Mouse (Mus musculus) kidney, postnatal 10 days (tissue): Measurements from ENCODE around the gene Mdc1.

Experiments used
- DNase-seq: peaks from one replicate; pipeline ENCODE4 v3.0.0; 2021; ENCODE audit warnings: mixed read lengths

The Mdc1 gene

DNA sequence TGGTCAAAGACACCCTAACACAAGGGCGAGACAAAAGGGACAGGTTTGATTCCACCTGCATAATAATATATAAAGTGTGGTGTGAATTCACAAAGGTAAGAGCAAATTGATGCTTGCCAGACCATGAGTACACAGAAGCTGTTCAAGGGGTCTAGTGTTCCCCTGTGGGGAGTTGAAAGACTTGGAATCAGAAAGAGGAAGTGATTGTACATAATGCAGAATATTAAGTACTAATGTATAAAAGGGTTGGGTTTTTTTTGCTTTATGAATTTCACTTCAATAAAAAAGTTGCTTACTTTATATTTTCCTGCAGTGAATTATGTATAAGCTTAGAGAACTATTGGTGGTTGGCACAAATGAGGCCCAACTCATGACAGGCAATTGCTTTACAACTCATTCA lies 18.1 kb downstream of the Mdc1 start:
- DNase-seq = no peak

DNA sequence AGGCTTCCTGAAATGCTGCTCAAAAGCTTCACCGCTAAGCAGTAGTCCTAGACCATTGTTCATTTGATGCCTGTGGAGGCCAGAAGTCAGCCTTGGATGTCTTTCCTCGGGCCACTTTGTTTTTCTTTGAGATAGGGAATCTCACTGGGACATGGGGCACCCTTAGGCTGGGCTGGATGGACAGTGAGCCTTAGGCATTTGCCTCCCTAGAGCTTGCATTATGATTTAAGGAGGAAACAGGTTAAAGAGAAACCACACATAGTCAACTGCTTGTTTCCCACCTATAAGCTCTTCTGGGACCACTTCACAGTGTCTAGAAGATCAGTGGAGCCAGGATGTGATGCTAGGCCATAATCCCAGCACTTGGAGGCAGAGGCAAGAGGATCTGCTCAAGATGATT lies 18.5 kb downstream of the Mdc1 start:
- DNase-seq = no peak

DNA sequence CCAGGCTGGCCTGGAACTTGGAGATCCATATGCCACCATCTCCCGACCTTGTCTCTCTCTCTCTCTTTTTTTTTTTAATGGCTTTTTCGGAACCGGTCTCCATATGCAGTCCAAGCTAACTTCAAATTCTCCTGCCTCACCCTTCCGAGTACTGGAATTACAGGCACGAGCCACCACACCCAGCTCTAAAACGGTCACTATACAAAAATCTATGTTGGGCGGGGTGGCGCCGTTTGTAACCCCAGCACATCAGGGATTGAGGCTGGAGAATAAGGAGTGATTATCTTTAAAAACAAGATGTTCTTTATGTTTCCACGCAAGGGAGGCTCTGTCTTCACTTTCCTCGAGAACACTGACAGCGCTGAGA lies 19.5 kb downstream of the Mdc1 start:
- DNase-seq = peak; percentile 27

- peak; percentile 94 for DNase-seq
Observed at GRCm38 (mm10) chr17:35861198-35861857, 20.0 kb downstream of the Mdc1 start, which contains the start of gene Nrm. Nrm (plus strand) TSS chr17:35861318.

DNA sequence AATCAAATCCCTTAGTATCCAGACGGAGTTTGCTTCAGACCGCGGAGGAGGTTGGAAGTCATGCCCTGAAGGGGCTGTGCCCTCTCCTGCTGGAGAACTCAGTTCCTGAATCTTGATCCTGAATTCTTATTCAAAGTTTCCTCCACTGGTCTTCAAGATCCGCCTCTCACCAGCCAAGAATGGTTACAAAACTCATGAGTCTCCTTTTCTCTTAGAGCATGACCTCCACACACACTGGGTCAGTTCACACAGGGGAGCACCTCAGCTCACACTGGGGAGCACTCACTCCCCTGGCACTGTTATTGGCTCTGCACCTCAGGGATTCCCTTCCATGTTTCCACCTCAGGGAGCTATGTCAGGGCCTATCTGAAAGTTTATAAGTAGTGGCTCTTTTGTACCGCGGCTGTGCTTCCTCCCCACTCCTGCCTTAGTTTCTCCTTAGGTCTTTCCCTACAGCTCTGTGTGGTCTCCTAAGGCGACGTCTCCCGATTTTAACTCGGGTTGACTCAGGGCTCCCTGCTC lies 23.6 kb downstream of the Mdc1 start:
- DNase-seq = peak; percentile 15

GRCm38 (mm10) chr17:35865481-35866280 lies 24.4 kb downstream of the Mdc1 start, which contains the start of gene Ppp1r18:
Ppp1r18 (plus strand) TSS chr17:35865593.
- peak; percentile 89 for DNase-seq

- DNase-seq = peak; percentile 84
Observed at GRCm38 (mm10) chr17:35866281-35866831, 25.0 kb downstream of the Mdc1 start.

- DNase-seq = peak; percentile 64
Observed at GRCm38 (mm10) chr17:35866911-35867890, 25.9 kb downstream of the Mdc1 start.

- DNase-seq = peak; percentile 66
Observed at GRCm38 (mm10) chr17:35868165-35868820, 27.0 kb downstream of the Mdc1 start.

- DNase-seq = no peak
Observed at GRCm38 (mm10) chr17:35868961-35869345, 27.6 kb downstream of the Mdc1 start.

GRCm38 (mm10) chr17:35869346-35870067 lies 28.2 kb downstream of the Mdc1 start:
- peak; percentile 71 for DNase-seq

DNA sequence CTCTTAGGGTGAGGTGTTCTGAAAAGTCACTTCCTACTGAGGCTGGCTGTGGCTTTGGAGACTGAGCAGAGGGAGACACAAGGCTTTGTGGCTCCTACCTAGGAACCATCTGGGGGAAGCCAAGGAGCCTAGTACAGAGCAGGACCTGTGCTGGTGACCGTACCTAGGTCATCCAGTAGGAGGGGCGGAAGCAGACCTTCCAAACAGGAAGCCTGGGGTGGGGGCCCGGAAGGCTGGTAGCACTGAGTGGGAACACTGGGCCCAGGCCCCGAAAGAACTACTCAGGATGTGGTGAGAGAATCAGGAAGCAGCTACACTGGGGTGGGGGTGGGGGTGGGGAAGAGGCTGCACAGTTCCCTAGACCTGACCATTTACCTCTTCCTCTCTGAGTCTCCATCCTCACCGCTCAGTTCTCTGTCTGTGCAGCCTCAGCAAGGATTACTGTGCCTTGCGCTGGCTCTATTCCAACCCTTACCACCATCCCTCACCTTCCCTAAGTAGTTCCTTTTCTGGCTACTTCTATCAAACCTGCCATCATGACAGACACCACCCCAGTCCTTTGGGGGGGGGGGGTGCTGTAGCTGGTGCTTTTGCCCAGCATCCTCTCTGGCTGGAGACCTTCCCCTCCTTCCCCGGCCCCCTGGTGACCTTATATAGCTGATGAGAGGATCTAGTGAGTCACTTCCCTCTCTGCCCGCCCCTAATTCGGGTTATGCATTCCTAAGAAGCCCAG lies 29.0 kb downstream of the Mdc1 start:
- peak; percentile 81 for DNase-seq

DNA sequence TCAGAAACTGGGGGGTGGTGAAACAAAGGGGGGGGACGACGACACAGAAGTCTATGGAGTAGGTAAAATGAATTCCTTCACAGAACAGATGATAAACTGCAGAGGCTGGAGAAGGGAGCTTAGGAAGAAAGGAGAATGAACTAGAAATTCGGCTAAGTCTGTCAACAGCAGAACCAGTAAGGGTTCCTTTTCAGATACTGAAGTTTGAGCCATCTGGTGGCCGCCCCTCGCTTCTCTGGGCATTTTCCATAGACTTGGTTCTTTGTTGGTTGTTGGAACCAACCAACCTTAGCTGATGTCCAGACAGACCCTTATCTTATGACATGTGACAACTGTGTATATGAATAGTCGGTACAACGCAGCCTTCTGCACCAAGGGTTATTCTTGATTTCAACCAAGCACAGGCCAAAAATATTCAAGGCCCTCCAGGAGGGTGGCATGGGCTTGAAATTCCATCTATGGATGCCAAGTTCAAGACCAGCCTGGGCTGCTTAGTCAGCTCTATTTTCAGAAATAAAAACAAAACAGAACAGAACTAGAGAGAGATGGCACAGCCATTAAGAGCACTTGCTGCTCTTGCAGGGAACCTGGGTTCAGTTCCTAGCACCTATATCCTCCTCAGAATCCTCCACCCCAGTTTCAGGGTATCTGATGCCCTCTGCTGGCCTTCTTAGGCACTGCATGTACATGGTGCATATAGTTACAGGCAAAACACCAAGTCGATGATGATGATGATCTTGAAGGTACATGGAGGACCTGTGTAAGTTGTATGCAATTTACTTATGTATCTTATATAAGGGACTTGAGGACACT lies 29.8 kb downstream of the Mdc1 start:
- peak; percentile 50 for DNase-seq

DNA sequence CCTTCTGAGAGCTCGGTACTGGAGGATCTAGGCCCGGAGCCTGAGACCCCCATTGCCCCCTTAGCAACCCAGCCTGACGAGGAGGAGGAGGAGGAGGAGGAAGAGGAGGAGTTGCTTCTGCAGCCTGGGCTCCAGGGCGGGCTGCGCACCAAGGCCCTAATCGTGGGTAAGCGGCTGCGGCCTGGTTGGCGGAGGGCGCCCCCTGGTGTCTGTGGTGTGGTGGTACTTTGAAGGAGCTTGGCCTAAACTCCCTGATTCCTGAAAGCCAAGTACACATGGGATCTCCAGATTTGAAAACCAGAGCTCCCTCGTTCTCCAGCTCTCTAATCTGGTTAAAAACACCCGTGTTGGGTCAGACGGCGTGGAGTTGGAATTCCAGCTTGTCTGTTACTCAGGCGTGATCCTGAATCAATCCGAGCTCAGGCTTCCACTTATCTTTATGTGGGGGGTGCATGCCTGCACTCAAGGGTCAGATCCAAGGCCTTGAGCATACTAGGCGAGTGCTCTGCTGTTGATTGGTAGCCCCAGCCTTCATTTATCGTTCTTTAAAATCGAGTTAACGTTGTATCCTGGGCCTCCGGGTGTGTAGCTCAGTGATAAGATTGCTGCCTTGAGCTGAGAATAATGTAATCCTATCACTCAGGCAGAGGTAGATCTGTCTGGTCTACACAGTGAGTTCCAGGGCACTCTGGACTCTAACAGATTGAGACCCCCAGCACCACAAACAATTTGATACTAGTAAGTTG lies 32.6 kb downstream of the Mdc1 start:
- peak; percentile 93 for DNase-seq

GRCm38 (mm10) chr17:35874721-35875120 lies 33.4 kb downstream of the Mdc1 start:
- DNase-seq = peak; percentile 68

- DNase-seq = peak; percentile 98
Observed at GRCm38 (mm10) chr17:35879245-35880057, 38.1 kb downstream of the Mdc1 start, which contains the start of gene Dhx16. Dhx16 (plus strand) TSS chr17:35879819.

GRCm38 (mm10) chr17:35882924-35883323 lies 41.6 kb downstream of the Mdc1 start:
- no peak for DNase-seq

DNA sequence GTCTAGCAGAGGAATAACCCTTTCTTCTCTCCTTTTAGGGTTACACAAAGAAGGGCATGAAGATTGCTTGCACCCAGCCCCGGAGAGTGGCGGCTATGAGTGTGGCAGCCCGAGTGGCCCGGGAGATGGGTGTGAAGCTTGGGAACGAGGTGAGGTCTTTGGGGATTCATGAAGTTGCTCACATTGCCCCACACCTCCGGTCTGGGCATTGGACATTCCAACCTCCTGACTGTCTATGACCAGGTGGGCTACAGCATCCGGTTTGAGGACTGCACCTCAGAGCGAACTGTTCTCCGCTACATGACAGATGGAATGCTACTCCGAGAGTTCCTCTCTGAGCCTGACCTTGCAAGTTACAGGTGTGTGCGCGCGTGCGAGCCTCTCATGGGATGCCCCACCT lies 42.5 kb downstream of the Mdc1 start:
- no peak for DNase-seq
